Comparison of ENCODE assay signal across 8 mouse cellular contexts in genomic region chr10:58604779-58605178, GRCm38 (mm10).
DNase-seq lines count a peak whose midpoint lies in the region.

No protein-coding gene starts in this region.

- peak; percentile 27 for DNase-seq in layer of hippocampus, adult 9-11 months
- no peak for DNase-seq in layer of hippocampus, postnatal 36 days
- DNase-seq in brain, adult 2 months (ENCODE audit: low read depth, low spot score) = peak; percentile 49
- DNase-seq in gastrocnemius, postnatal 36 days = peak; percentile 41 to 71
- peak; percentile 97 for DNase-seq in kidney, adult 9 months
- peak; percentile 86 for DNase-seq in lung, postnatal 36 days
- no peak for DNase-seq in frontal cortex, postnatal 14 days (ENCODE audit: low spot score in 2 of 2)
- no peak for DNase-seq in thymus, postnatal 36 days

- intact Hi-C loops in gastrocnemius, postnatal 36 days (cut with DNase I) = no loop called here

Comparison
In these comparisons a context has a peak if more than half of its experiments do, and no peak if none do; other contexts are left out.
1. DNase-seq: peak in layer of hippocampus, adult 9-11 months (single experiment), brain, adult 2 months (single experiment), gastrocnemius, postnatal 36 days (2 of 2), kidney, adult 9 months (single experiment) and lung, postnatal 36 days (single experiment); none in layer of hippocampus, postnatal 36 days (0 of 2), frontal cortex, postnatal 14 days (0 of 2) and thymus, postnatal 36 days (0 of 2).